18 mouse cellular contexts compared by ENCODE assay signal in the genomic region with DNA sequence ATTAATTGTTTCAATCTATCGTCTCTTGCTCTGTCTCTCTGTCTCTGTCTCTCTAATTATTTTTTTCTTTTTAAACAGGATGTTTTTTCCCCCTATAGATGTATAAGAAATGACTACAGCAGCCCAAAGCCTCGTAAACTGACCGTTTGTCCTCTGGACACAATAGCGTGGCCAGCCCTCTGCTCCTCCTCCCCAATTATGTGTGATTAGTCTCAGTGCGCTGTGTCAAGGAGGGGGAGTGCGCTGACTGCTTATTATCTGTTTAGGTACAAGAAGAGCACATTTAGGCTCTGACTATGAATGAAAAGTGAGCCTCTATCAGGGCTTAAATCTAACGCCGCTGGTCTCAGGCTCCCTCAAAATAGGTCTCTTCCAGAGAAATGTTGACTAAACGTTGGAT.
DNase-seq lines count a peak whose midpoint lies in the region; ATAC-seq and TF ChIP-seq lines count a peak whose summit lies in the region.
"Had no signal": no experiment of that assay in that cellular context is flagged by ENCODE, and none has a peak within 500 bp of the region (broad histone marks: within the 10 kb centered on the region; RNA-seq: fewer than 3 reads in every experiment).

No protein-coding gene starts in this region.

- H3K4me3 ChIP-seq in hindbrain, embryonic 11.5 days (ENCODE audit: low read depth, low read length): no peak overlapping the region
- H3K4me3 ChIP-seq in hindbrain, embryonic 16.5 days (ENCODE audit: low read length): no peak overlapping the region
- peak overlapping the region; percentile 40; the same call in 1 of the 2 replicates for H3K4me3 ChIP-seq in embryonic facial prominence, embryonic 10.5 days
- H3K4me3 ChIP-seq in neural tube, embryonic 12.5 days: no peak overlapping the region
- H3K4me3 ChIP-seq: embryonic facial prominence, embryonic 12.5 days had no signal

- WGBS in hindbrain, embryonic 11.5 days: 7% methylated on average over 9 of the region's 9 CpGs
- WGBS in hindbrain, embryonic 16.5 days: 9% methylated on average over 9 of the region's 9 CpGs
- 5% methylated on average over 9 of the region's 9 CpGs for WGBS in embryonic facial prominence, embryonic 10.5 days
- 3% methylated on average over 9 of the region's 9 CpGs for WGBS in neural tube, embryonic 12.5 days

- peaks cover 92% of the 10 kb centered on the region for H3K27me3 ChIP-seq in hindbrain, embryonic 11.5 days (ENCODE audit: control insufficient read depth, insufficient read depth, low read length)
- H3K27me3 ChIP-seq in hindbrain, embryonic 16.5 days (replicated peaks; ENCODE audit: control insufficient read depth, insufficient read depth, low read length): peaks cover 81% of the 10 kb centered on the region
- H3K27me3 ChIP-seq in embryonic facial prominence, embryonic 10.5 days (replicated peaks; ENCODE audit: low read depth, poor library complexity, severe bottlenecking): peaks cover 100% of the 10 kb centered on the region
- H3K27me3 ChIP-seq in neural tube, embryonic 12.5 days (replicated peaks): peaks cover 98% of the 10 kb centered on the region

- no peaks in the 10 kb centered on the region for H3K4me1 ChIP-seq in hindbrain, embryonic 11.5 days (replicated peaks; ENCODE audit: control insufficient read depth, insufficient read depth, low read length)
- no peaks in the 10 kb centered on the region for H3K4me1 ChIP-seq in hindbrain, embryonic 16.5 days (ENCODE audit: control insufficient read depth, insufficient read depth, low read depth, low read length)
- H3K4me1 ChIP-seq in embryonic facial prominence, embryonic 10.5 days: peaks cover 23% of the 10 kb centered on the region
- H3K4me1 ChIP-seq in neural tube, embryonic 12.5 days: peaks cover 4% of the 10 kb centered on the region; the same call in 1 of the 2 replicates
- H3K4me1 ChIP-seq: embryonic facial prominence, embryonic 12.5 days had no signal

- H3K36me3 ChIP-seq in hindbrain, embryonic 11.5 days (ENCODE audit: control insufficient read depth, insufficient read depth, low read length): no peaks in the 10 kb centered on the region
- H3K36me3 ChIP-seq in hindbrain, embryonic 16.5 days (ENCODE audit: control insufficient read depth, insufficient read depth, low read length): no peaks in the 10 kb centered on the region
- no peaks in the 10 kb centered on the region for H3K36me3 ChIP-seq in embryonic facial prominence, embryonic 10.5 days (replicated peaks)
- no peaks in the 10 kb centered on the region for H3K36me3 ChIP-seq in neural tube, embryonic 12.5 days
- H3K36me3 ChIP-seq: embryonic facial prominence, embryonic 12.5 days had no signal

- H3K9ac ChIP-seq in hindbrain, embryonic 11.5 days (ENCODE audit: low read depth, low read length): no peak overlapping the region
- no peak overlapping the region for H3K9ac ChIP-seq in hindbrain, embryonic 16.5 days (ENCODE audit: low read depth, low read length)
- H3K9ac ChIP-seq in neural tube, embryonic 12.5 days: no peak overlapping the region
- H3K9ac ChIP-seq: embryonic facial prominence, embryonic 12.5 days had no signal

- ATAC-seq in hindbrain, embryonic 11.5 days (ENCODE audit: low FRiP score): no peak
- no peak for ATAC-seq in hindbrain, embryonic 16.5 days
- 0 out of 2 replicates have a peak, but pooled peaks have one; percentile 41 for ATAC-seq in neural tube, embryonic 12.5 days (ENCODE audit: low FRiP score, low read depth)

- no peak for TF ChIP-seq POLR2A in brain, embryonic 14.5 days (IDR thresholded peaks at IDR 0.05; ENCODE audit: borderline replicate concordance, extremely low read depth, insufficient read depth, insufficient read length, poor library complexity, severe bottlenecking)

- no peak overlapping the region for H3K4me2 ChIP-seq in hindbrain, embryonic 11.5 days (replicated peaks; ENCODE audit: low read depth, low read length)
- H3K4me2 ChIP-seq in hindbrain, embryonic 16.5 days (ENCODE audit: low read length): no peak overlapping the region
- H3K4me2 ChIP-seq in neural tube, embryonic 12.5 days (replicated peaks): no peak overlapping the region
- H3K4me2 ChIP-seq: embryonic facial prominence, embryonic 12.5 days had no signal

- no peaks in the 10 kb centered on the region for H3K9me3 ChIP-seq in hindbrain, embryonic 11.5 days (ENCODE audit: control insufficient read depth, low read length)
- no peaks in the 10 kb centered on the region for H3K9me3 ChIP-seq in hindbrain, embryonic 16.5 days (ENCODE audit: control insufficient read depth, low read length)
- no peaks in the 10 kb centered on the region for H3K9me3 ChIP-seq in embryonic facial prominence, embryonic 10.5 days
- no peaks in the 10 kb centered on the region for H3K9me3 ChIP-seq in neural tube, embryonic 12.5 days
- H3K9me3 ChIP-seq: embryonic facial prominence, embryonic 12.5 days had no signal

- no peak overlapping the region for H3K27ac ChIP-seq in hindbrain, embryonic 11.5 days (ENCODE audit: low read depth, low read length)
- no peak overlapping the region for H3K27ac ChIP-seq in hindbrain, embryonic 16.5 days (ENCODE audit: low read depth, low read length)
- H3K27ac ChIP-seq in embryonic facial prominence, embryonic 10.5 days (replicated peaks): no peak overlapping the region
- H3K27ac ChIP-seq in neural tube, embryonic 12.5 days: no peak overlapping the region
- H3K27ac ChIP-seq: embryonic facial prominence, embryonic 12.5 days; kidney, postnatal 0 days; stomach, postnatal 0 days had no signal

- peak; percentile 64 for DNase-seq in hindbrain, embryonic 11.5 days (ENCODE audit: low spot score)
- DNase-seq in brain, embryonic 14.5 days (ENCODE audit: low read depth): peak; percentile 46
- DNase-seq in embryonic facial prominence, embryonic 10.5 days (ENCODE audit: low spot score): no peak
- DNase-seq in thymus, postnatal 14 days: no peak
- DNase-seq in layer of hippocampus, postnatal 36 days: no peak
- DNase-seq: cerebellum, adult 2 months; cerebellum, postnatal 25 days; gastrocnemius, postnatal 14 days; heart, adult 11 months; kidney, adult 18-20 months; layer of hippocampus, adult 9-11 months; right cerebral cortex, postnatal 14 days; thymus, adult 2 months had no signal

- no peak for TF ChIP-seq CTCF in brain, embryonic 14.5 days (IDR thresholded peaks at IDR 0.05; ENCODE audit: borderline replicate concordance, extremely low read depth, insufficient read depth, insufficient read length)

Comparison
In these comparisons a context has a peak if more than half of its experiments do, and no peak if none do; other contexts are left out.
1. DNase-seq: peak in hindbrain, embryonic 11.5 days (single experiment) and brain, embryonic 14.5 days (single experiment); none in embryonic facial prominence, embryonic 10.5 days (single experiment), thymus, postnatal 14 days (single experiment) and layer of hippocampus, postnatal 36 days (0 of 2).